Mouse (Mus musculus): ENCODE results near the gene Lpcat4. TPM values are rescaled to one million over a fixed set of nuclear protein-coding genes. Genes with fewer than 3 reads are reported as not detected.
"Not testable (repeated sequence)": the region's sequence is repeated elsewhere in the genome, so short reads cannot be mapped to it uniquely, and the experiment has no call there.

The Lpcat4 gene
- total and polyA plus RNA-seq, 2 experiments from 2014 or later, result 22.8 to 44.7 TPM

- Histone ChIP-seq H3K4me2 (ENCODE audit: low read depth, low read length) (peak overlapping the region; percentile 90), H3K27me3 (ENCODE audit: insufficient read depth, low read length) (no peaks in the 10 kb centered on the region), H3K27ac (no peak overlapping the region), H3K36me3 (ENCODE audit: insufficient read depth, low read length) (no peaks in the 10 kb centered on the region), H3K9me3 (ENCODE audit: low read length) (no peaks in the 10 kb centered on the region), H3K4me1 (ENCODE audit: insufficient read depth, low read length) (no peaks in the 10 kb centered on the region), H3K4me3 (ENCODE audit: low read length) (peak overlapping the region; percentile 43), H3K9ac (replicated peaks; ENCODE audit: low read length) (peak overlapping the region; percentile 52)
- ATAC-seq, result peak; percentile 91
- WGBS, result 3% methylated on average over 21 of the region's 21 CpGs
- peak; percentile 76 for DNase-seq (ENCODE audit: low spot score)
- TF ChIP-seq CTCF (IDR thresholded peaks at IDR 0.05; ENCODE audit: low read depth), result no peak
These were observed 45.2 kb downstream of the Lpcat4 start for GRCm38 (mm10) chr2:112284363-112285030.

- Histone ChIP-seq H3K4me2 (ENCODE audit: low read depth, low read length) (peak overlapping the region; percentile 90), H3K9ac (replicated peaks; ENCODE audit: low read length) (no peak overlapping the region), H3K9me3 (ENCODE audit: low read length) (no peaks in the 10 kb centered on the region), H3K27me3 (ENCODE audit: insufficient read depth, low read length) (no peaks in the 10 kb centered on the region), H3K4me3 (ENCODE audit: low read length) (peak overlapping the region; percentile 43), H3K4me1 (ENCODE audit: insufficient read depth, low read length) (no peaks in the 10 kb centered on the region), H3K27ac (no peak overlapping the region), H3K36me3 (ENCODE audit: insufficient read depth, low read length) (no peaks in the 10 kb centered on the region)
- no peak for TF ChIP-seq CTCF (IDR thresholded peaks at IDR 0.05; ENCODE audit: low read depth)
- 59% methylated on average over 6 of the region's 6 CpGs for WGBS
- ATAC-seq (no peak), DNase-seq (ENCODE audit: low spot score) (no peak)
These were observed 45.7 kb downstream of the Lpcat4 start for GRCm38 (mm10) chr2:112285031-112285390.

GRCm38 (mm10) chr2:112286062-112286461, 46.8 kb downstream of the Lpcat4 start:
- H3K4me3 ChIP-seq (ENCODE audit: low read length); H3K4me2 ChIP-seq (ENCODE audit: low read depth, low read length); H3K27ac ChIP-seq; H3K4me1 ChIP-seq (ENCODE audit: insufficient read depth, low read length); H3K36me3 ChIP-seq (ENCODE audit: insufficient read depth, low read length); H3K9ac ChIP-seq (replicated peaks; ENCODE audit: low read length); DNase-seq (ENCODE audit: low spot score); H3K9me3 ChIP-seq (ENCODE audit: low read length); ATAC-seq; H3K27me3 ChIP-seq (ENCODE audit: insufficient read depth, low read length): not testable (repeated sequence)
- WGBS, result 100% methylated on average over 1 of the region's 1 CpGs

DNA sequence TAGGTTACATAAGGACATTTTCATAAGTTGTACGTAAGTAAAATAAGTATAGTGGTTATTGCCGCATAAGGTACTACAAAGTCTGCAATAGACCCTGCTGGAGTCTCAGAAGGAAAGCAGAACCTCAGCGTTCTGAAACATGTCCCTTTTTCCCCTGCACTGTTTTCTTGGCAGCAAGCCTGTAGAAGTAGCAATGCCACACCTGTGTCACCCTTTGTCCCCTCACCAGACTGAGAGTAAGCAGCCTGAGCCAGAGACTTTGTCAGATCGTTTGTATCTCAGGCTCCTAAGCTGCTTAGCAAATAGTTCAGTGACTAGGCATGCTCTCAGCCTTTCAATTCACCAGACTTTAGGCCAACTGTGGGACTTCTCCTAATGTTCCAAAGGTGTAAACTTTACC, 47.8 kb downstream of the Lpcat4 start:
- no peaks in the 10 kb centered on the region for H3K9me3 ChIP-seq (ENCODE audit: low read length)
- no peak for ATAC-seq
- TF ChIP-seq CTCF (IDR thresholded peaks at IDR 0.05; ENCODE audit: low read depth), result no peak
- no peak overlapping the region for H3K9ac ChIP-seq (replicated peaks; ENCODE audit: low read length)
- no peaks in the 10 kb centered on the region for H3K4me1 ChIP-seq (ENCODE audit: insufficient read depth, low read length)
- WGBS, result 65% methylated on average over 4 of the region's 4 CpGs
- no peak overlapping the region for H3K27ac ChIP-seq
- no peaks in the 10 kb centered on the region for H3K27me3 ChIP-seq (ENCODE audit: insufficient read depth, low read length)
- H3K36me3 ChIP-seq (ENCODE audit: insufficient read depth, low read length), result no peaks in the 10 kb centered on the region
- DNase-seq (ENCODE audit: low spot score), result no peak
- no peak overlapping the region for H3K4me3 ChIP-seq (ENCODE audit: low read length)
- H3K4me2 ChIP-seq (ENCODE audit: low read depth, low read length), result no peak overlapping the region

- Histone ChIP-seq H3K36me3 (ENCODE audit: insufficient read depth, low read length) (no peaks in the 10 kb centered on the region), H3K4me3 (ENCODE audit: low read length) (no peak overlapping the region), H3K9ac (replicated peaks; ENCODE audit: low read length) (no peak overlapping the region), H3K4me2 (ENCODE audit: low read depth, low read length) (no peak overlapping the region), H3K4me1 (ENCODE audit: insufficient read depth, low read length) (no peaks in the 10 kb centered on the region), H3K27me3 (ENCODE audit: insufficient read depth, low read length) (no peaks in the 10 kb centered on the region), H3K9me3 (ENCODE audit: low read length) (no peaks in the 10 kb centered on the region), H3K27ac (no peak overlapping the region)
- WGBS, result 97% methylated on average over 3 of the region's 3 CpGs
- DNase-seq (ENCODE audit: low spot score) (no peak), ATAC-seq (no peak)
- no peak for TF ChIP-seq CTCF (IDR thresholded peaks at IDR 0.05; ENCODE audit: low read depth)
These were observed 50.2 kb downstream of the Lpcat4 start for GRCm38 (mm10) chr2:112289507-112289906.

DNA sequence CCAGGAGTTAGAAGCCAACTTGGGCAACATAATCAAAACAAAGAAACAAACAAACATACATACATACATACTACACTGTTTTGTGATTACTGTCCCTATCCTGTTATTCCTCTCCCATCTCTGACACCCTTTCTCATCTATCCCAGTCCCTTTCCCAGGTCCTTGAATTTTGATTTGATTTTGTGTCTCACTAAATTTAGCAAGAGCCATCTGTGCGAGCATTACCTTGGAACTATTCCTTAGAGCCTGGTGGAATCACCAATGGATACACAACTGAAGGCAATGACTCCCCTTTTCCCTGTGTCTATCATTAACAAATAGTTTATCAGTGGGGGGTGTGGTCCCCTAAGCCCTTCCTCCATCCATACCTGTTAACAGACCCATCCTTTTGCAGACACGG, 53.6 kb downstream of the Lpcat4 start:
- Histone ChIP-seq H3K9ac (replicated peaks; ENCODE audit: low read length) (no peak overlapping the region), H3K4me2 (ENCODE audit: low read depth, low read length) (no peak overlapping the region), H3K27me3 (ENCODE audit: insufficient read depth, low read length) (no peaks in the 10 kb centered on the region), H3K4me3 (ENCODE audit: low read length) (no peak overlapping the region), H3K9me3 (ENCODE audit: low read length) (no peaks in the 10 kb centered on the region), H3K4me1 (ENCODE audit: insufficient read depth, low read length) (no peaks in the 10 kb centered on the region), H3K27ac (no peak overlapping the region), H3K36me3 (ENCODE audit: insufficient read depth, low read length) (no peaks in the 10 kb centered on the region; the same call in 1 of the 2 replicates)
- DNase-seq (ENCODE audit: low spot score) (no peak), ATAC-seq (no peak)
- WGBS, result 91% methylated on average over 2 of the region's 2 CpGs
- no peak for TF ChIP-seq CTCF (IDR thresholded peaks at IDR 0.05; ENCODE audit: low read depth)

GRCm38 (mm10) chr2:112296211-112296610, 56.9 kb downstream of the Lpcat4 start:
- H3K4me1 ChIP-seq (ENCODE audit: insufficient read depth, low read length), result no peaks in the 10 kb centered on the region
- no peaks in the 10 kb centered on the region for H3K9me3 ChIP-seq (ENCODE audit: low read length)
- no peak for ATAC-seq
- no peak overlapping the region for H3K4me2 ChIP-seq (ENCODE audit: low read depth, low read length)
- no peak overlapping the region for H3K4me3 ChIP-seq (ENCODE audit: low read length)
- DNase-seq (ENCODE audit: low spot score), result no peak
- H3K27ac ChIP-seq, result no peak overlapping the region
- 76% methylated on average over 3 of the region's 3 CpGs for WGBS
- no peaks in the 10 kb centered on the region for H3K27me3 ChIP-seq (ENCODE audit: insufficient read depth, low read length)
- H3K36me3 ChIP-seq (ENCODE audit: insufficient read depth, low read length), result no peaks in the 10 kb centered on the region; the same call in 1 of the 2 replicates
- no peak for TF ChIP-seq CTCF (IDR thresholded peaks at IDR 0.05; ENCODE audit: low read depth)
- H3K9ac ChIP-seq (replicated peaks; ENCODE audit: low read length), result no peak overlapping the region

Other genes with a start within 250 kb of the Lpcat4 start
- gene Olfr1309, start 249.2 kb upstream of the Lpcat4 start, total RNA-seq (2014; rRNA removed), result 0.11 TPM in 1 of 2 replicates, not detected in the other
- gene Olfr1309, start 249.2 kb upstream of the Lpcat4 start, polyA plus RNA-seq (2015; fragmentation: Nextera tagmentation; extraction: Ambion mirVana), result not detected in 2 replicates
- gene Olfr1310, start 226.8 kb upstream of the Lpcat4 start, total RNA-seq (2014; rRNA removed), result not detected in 2 replicates
- not detected in 2 replicates for gene Olfr1310, start 226.8 kb upstream of the Lpcat4 start, polyA plus RNA-seq (2015; fragmentation: Nextera tagmentation; extraction: Ambion mirVana)
- not detected in 2 replicates for gene Olfr1311, start 215.1 kb upstream of the Lpcat4 start, total RNA-seq (2014; rRNA removed)
- not detected in 2 replicates for gene Olfr1311, start 215.1 kb upstream of the Lpcat4 start, polyA plus RNA-seq (2015; fragmentation: Nextera tagmentation; extraction: Ambion mirVana)
- not detected in 2 replicates for gene Olfr1312, start 189.2 kb upstream of the Lpcat4 start, total RNA-seq (2014; rRNA removed)
- gene Olfr1312, start 189.2 kb upstream of the Lpcat4 start, polyA plus RNA-seq (2015; fragmentation: Nextera tagmentation; extraction: Ambion mirVana), result not detected in 2 replicates
- gene Olfr1313, start 161.6 kb upstream of the Lpcat4 start, total RNA-seq (2014; rRNA removed), result not detected in 2 replicates
- gene Olfr1313, start 161.6 kb upstream of the Lpcat4 start, polyA plus RNA-seq (2015; fragmentation: Nextera tagmentation; extraction: Ambion mirVana), result not detected in 2 replicates
- not detected in 2 replicates for gene Olfr1314, start 142.7 kb upstream of the Lpcat4 start, total RNA-seq (2014; rRNA removed)
- gene Olfr1314, start 142.7 kb upstream of the Lpcat4 start, polyA plus RNA-seq (2015; fragmentation: Nextera tagmentation; extraction: Ambion mirVana), result not detected in 2 replicates
- 0.21 TPM in 1 of 2 replicates, not detected in the other for gene Olfr1315-ps1, start 124.0 kb upstream of the Lpcat4 start, total RNA-seq (2014; rRNA removed)
- gene Olfr1315-ps1, start 124.0 kb upstream of the Lpcat4 start, polyA plus RNA-seq (2015; fragmentation: Nextera tagmentation; extraction: Ambion mirVana), result not detected in 2 replicates
- not detected in 2 replicates for gene Olfr1316, start 104.5 kb upstream of the Lpcat4 start, total RNA-seq (2014; rRNA removed)
- not detected in 2 replicates for gene Olfr1316, start 104.5 kb upstream of the Lpcat4 start, polyA plus RNA-seq (2015; fragmentation: Nextera tagmentation; extraction: Ambion mirVana)
- gene Olfr1317, start 99.1 kb upstream of the Lpcat4 start, total RNA-seq (2014; rRNA removed), result not detected in 2 replicates
- not detected in 2 replicates for gene Olfr1317, start 99.1 kb upstream of the Lpcat4 start, polyA plus RNA-seq (2015; fragmentation: Nextera tagmentation; extraction: Ambion mirVana)
- not detected in 2 replicates for gene Olfr1318, start 85.3 kb upstream of the Lpcat4 start, total RNA-seq (2014; rRNA removed)
- 0.14 TPM in 2 replicates for gene Olfr1318, start 85.3 kb upstream of the Lpcat4 start, polyA plus RNA-seq (2015; fragmentation: Nextera tagmentation; extraction: Ambion mirVana)
- gene Nutm1, start 19.8 kb downstream of the Lpcat4 start, total RNA-seq (2014; rRNA removed), result 0.05 TPM in 1 of 2 replicates, not detected in the other
- gene Nutm1, start 19.8 kb downstream of the Lpcat4 start, polyA plus RNA-seq (2015; fragmentation: Nextera tagmentation; extraction: Ambion mirVana), result 0.06 and 0.11 TPM in 2 replicates
- gene Nop10, start 22.5 kb downstream of the Lpcat4 start, total RNA-seq (2014; rRNA removed), result 61.0 and 115 TPM in 2 replicates
- 177 and 183 TPM in 2 replicates for gene Nop10, start 22.5 kb downstream of the Lpcat4 start, polyA plus RNA-seq (2015; fragmentation: Nextera tagmentation; extraction: Ambion mirVana)
- 55.5 and 68.2 TPM in 2 replicates for gene Slc12a6, start 26.4 kb downstream of the Lpcat4 start, total RNA-seq (2014; rRNA removed)
- gene Slc12a6, start 26.4 kb downstream of the Lpcat4 start, polyA plus RNA-seq (2015; fragmentation: Nextera tagmentation; extraction: Ambion mirVana), result 12.6 and 13.6 TPM in 2 replicates
- not detected in 2 replicates for gene Gm21985, start 26.8 kb downstream of the Lpcat4 start, total RNA-seq (2014; rRNA removed)
- not detected in 2 replicates for gene Gm21985, start 26.8 kb downstream of the Lpcat4 start, polyA plus RNA-seq (2015; fragmentation: Nextera tagmentation; extraction: Ambion mirVana)
- gene Emc4, start 128.6 kb downstream of the Lpcat4 start, total RNA-seq (2014; rRNA removed), result 123 and 151 TPM in 2 replicates
- 239 and 246 TPM in 2 replicates for gene Emc4, start 128.6 kb downstream of the Lpcat4 start, polyA plus RNA-seq (2015; fragmentation: Nextera tagmentation; extraction: Ambion mirVana)
- gene Katnbl1, start 139.7 kb downstream of the Lpcat4 start, total RNA-seq (2014; rRNA removed), result 11.4 and 16.2 TPM in 2 replicates
- 21.4 and 23.3 TPM in 2 replicates for gene Katnbl1, start 139.7 kb downstream of the Lpcat4 start, polyA plus RNA-seq (2015; fragmentation: Nextera tagmentation; extraction: Ambion mirVana)
- gene Emc7, start 215.5 kb downstream of the Lpcat4 start, total RNA-seq (2014; rRNA removed), result 15.3 and 15.9 TPM in 2 replicates
- gene Emc7, start 215.5 kb downstream of the Lpcat4 start, polyA plus RNA-seq (2015; fragmentation: Nextera tagmentation; extraction: Ambion mirVana), result 36.3 and 37.8 TPM in 2 replicates
- gene Chrm5, start 241.3 kb downstream of the Lpcat4 start, total RNA-seq (2014; rRNA removed), result 2.8 and 3.5 TPM in 2 replicates
- gene Chrm5, start 241.3 kb downstream of the Lpcat4 start, polyA plus RNA-seq (2015; fragmentation: Nextera tagmentation; extraction: Ambion mirVana), result 1.3 and 1.5 TPM in 2 replicates

Data from hindbrain, postnatal 0 days (tissue).